Mouse (Mus musculus) heart, adult 2 months (tissue): ENCODE measurements around the gene Fkbpl.

ENCODE experiments used
- CTCF ChIP-seq: fragments of 200-600 bp; IDR thresholded peaks from 2 replicates; pipeline ENCODE4 v1.8.1; 2022; ENCODE audit warnings: antibody characterized with exemption, mild to moderate bottlenecking, moderate library complexity
- POLR2A ChIP-seq: fragments of 200-500 bp; IDR thresholded peaks from 2 replicates; pipeline ENCODE4 v1.6.1; 2011; ENCODE audit warnings: mild to moderate bottlenecking, low read depth, low read length, control low read depth; ENCODE audit not compliant: insufficient read depth

GRCm38 (mm10) chr17:34660259-34660820 lies 15.8 kb downstream of the Fkbpl start:
- TF ChIP-seq POLR2A = peak; percentile 70
- no peak for TF ChIP-seq CTCF
